Mouse (Mus musculus) cerebellum, adult 18-20 months (tissue): ENCODE measurements at regions not wholly inside any gene's neighbourhood (a gene's known extent, or its start where the extent isn't known, plus 50 kb on each side); places are given as distances from the start of the nearest gene placed in this dataset.

ENCODE experiments used
- DNase-seq, 2 experiments: peaks; one replicate each; pipeline ENCODE4 v3.0.0; 2021

DNA sequence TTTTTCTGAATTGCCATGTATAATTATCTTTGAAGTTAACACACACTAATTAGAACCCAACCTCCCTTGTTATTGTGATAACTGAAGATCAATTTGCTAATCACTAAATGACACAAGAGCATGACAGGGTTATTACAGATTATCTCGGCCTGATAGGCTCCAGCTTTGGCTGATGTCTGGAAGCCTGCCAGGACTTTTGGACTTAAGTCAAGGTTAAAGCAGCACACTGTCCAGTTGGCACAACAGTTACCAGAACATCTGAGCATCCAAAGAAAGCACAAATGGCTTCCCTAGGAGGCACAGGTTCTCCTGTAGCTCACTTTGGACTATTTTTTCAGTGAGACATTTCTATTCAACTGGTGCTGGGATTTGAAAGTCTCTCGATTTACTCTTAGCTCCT is 475.0 kb upstream of the A730009L09Rik start:
- no peak for DNase-seq

GRCm38 (mm10) chr16:84042010-84042449 is 472.9 kb upstream of the A730009L09Rik start:
- peak; percentile 3 to 28 for DNase-seq

GRCm38 (mm10) chr16:84045333-84045732 is 469.6 kb upstream of the A730009L09Rik start:
- no peak for DNase-seq
